Mouse (Mus musculus): ENCODE results near the gene B830017H08Rik.

Gene B830017H08Rik

DNA sequence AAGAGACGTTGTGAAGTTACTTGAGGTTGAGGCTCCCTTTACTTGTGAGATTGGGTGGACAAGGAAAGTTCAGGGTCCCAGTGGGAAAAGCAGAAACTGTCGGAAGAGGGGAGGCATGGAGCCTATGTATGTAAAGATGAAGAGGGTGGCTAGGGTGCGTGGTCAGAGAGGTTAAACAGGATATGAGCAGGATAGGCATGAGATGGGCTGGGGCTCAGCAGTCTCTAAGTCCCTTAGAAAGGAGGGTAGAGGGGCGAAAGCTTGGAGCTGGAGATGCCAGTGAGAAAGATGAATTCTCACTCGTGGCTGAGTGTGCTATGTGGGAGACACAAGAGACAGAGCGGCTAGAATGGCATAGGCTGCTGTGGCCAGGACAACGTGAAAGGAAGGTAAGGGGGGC, at the start of gene B830017H08Rik:
Gene B830017H08Rik, plus strand, starts transcription at position 301 of the 400 bp plus-strand sequence.
- DNase-seq (ENCODE audit: low read depth), result no peak

DNA sequence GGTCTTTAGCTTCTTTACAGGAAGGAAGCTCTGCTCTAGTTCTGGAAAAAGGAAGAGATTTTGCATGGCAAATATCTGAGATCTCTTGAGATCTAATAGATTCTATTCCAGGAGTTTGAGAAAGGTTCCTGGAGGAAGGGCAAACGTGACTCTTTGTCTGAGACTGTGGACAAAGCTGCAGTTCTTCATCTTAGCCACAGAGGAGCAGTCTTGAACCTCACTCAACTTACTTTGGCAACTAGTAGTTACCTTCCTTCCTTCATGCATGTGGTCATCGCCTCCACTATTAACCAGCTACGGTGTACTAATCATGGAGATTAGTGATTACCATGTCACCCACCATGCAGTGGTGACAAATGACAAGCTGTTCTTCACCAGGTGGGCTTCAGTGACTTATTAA, 47.6 kb upstream of the B830017H08Rik start:
- DNase-seq (ENCODE audit: low read depth), result no peak

DNA sequence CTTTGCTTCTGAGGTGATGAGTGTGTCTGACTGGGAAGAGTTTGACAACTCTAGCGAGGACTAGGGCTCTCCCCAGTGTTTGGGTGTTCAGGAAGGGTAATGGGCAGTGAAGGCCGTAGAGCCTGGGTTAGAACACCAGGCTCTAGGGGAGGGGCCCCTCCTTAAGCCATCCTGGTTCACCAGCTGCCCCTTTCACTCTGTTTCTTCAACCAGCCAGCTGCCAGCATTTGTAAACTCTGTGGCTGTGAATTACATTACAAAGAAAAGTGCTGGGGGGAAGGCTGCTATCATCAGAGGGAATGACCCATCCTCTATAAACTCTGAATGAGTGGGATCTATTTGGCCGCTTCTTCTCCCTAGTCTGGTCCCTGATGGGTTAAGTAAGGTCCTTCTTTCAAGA, 40.2 kb upstream of the B830017H08Rik start:
- no peak for DNase-seq (ENCODE audit: low read depth)

DNA sequence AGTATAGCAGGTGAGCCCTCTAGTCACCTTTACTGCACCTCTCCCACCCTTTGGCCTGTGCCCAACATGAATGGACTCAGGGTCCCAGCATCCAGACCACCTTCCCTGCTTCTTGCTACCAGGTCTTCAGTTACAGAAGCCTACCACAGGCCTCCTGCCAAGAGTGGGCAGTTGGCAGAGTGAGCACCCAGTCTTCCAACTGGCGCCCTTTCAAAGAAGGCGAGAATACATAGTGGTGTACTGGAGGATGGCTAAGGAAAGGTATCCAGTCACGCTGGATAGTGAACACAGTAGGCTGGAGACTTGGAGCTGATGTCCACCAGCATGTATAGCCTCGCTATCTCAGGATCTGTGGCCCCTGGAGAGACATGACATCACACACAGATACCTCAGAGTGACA, 38.9 kb upstream of the B830017H08Rik start:
- no peak for DNase-seq (ENCODE audit: low read depth)

DNA sequence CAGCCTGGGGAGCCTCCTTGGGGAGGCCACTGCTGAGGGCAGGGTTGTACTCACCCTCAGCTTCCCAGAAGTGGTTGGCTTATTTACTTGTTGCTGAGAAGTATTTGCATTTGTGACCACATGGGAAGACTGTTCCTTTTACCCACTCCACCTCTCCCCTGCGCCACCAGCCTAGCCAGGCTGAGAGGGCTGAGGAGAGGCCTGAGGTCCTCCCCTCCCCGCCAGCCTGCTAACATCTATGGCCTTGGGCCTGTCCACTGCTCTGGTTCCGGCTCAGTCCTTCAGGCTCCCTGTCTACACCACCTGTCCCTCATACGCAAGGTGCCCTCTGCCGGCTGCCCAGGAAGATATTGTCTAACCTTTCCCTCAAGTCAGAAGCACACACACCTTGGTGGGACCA, 37.3 kb upstream of the B830017H08Rik start:
- no peak for DNase-seq (ENCODE audit: low read depth)

DNA sequence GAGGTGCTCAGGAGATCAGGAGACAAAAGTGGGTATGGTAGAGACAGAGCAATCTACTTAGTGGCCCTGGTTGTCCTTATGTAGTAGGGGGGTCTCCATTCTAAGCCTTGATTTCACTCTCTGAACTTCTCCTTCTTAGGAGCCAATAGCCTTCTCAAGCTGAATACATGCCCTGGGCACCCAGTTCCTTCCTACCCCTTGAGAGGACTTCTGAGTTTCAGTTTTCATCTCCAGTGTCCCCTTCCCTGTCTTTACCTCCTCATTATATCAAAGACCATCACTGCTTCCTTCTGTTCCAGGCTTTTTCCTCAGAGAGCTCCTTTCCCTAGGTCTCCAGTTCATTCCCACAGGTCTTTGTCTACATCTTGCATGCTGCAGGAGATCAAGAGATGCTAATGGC, 36.4 kb upstream of the B830017H08Rik start:
- DNase-seq (ENCODE audit: low read depth), result no peak

DNA sequence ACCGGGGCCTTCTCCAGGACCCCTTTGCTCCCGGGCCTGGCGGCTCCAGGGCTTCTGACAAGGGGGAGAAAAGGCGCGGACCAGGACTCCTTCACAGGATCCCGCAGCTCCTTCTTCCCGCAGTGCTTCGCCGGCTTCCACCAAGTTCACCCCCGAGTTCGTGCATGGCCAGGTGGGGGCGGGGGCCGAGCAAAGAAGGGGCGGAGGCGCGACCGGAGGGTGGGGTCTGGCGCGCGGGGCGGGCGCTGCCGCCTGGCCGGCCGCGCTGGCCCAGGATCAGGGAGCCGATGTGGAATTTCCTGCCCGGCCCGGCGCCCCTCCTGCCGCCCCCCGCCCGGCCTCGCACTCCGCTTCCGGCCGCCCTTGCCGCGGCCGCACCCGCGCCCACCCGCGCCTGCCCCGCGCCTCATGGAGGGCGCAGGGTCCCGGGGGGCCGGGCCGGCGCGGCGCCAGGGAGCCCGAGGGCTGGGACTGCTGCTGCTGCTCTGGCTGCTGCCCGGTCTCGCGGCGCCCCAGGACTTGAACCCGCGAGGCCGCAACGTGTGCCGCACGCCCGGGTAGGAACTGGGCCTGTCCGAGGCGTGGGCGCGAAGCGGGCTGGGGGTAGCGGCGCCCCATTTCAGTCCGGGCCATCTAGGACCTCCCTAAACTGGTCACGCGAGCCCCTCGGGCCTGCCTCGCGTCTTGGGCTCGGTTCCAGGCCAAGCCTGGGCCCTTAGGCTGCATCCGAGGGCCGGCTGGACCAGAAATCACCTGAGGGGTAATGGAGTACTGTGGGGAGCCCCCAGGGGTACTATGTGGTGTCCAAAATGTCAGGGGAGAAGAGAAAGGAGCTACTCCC, 35.7 kb upstream of the B830017H08Rik start, which contains the start of gene Scarf2:
Gene Scarf2, plus strand, starts transcription at position 312 of the 841 bp plus-strand sequence.
- DNase-seq (ENCODE audit: low read depth), result no peak

DNA sequence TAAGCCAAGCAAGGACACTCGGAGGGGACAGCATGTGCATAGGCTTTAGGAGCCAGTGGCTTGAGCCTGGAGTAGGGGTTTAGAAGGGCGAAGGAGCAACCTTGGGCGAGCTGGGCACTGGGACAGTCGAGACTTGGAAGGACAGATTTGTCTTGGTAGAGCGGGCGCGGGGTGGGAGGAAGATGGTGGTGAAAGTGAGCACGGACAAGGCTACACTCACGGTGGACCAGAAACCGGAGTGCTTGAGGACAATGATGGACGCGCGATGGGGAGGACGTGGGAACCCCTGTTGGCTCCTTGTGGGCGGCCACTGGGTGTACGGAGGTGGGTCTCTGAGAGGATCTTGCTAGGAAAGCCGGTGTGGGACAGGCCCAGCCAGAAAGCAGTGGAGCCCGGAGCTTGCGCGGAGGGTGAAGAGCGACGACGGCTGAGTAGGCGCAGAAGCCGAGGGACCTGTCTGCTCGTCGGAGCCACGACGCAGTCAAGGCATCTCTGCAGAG, 35.1 kb upstream of the B830017H08Rik start:
- no peak for DNase-seq (ENCODE audit: low read depth)

DNA sequence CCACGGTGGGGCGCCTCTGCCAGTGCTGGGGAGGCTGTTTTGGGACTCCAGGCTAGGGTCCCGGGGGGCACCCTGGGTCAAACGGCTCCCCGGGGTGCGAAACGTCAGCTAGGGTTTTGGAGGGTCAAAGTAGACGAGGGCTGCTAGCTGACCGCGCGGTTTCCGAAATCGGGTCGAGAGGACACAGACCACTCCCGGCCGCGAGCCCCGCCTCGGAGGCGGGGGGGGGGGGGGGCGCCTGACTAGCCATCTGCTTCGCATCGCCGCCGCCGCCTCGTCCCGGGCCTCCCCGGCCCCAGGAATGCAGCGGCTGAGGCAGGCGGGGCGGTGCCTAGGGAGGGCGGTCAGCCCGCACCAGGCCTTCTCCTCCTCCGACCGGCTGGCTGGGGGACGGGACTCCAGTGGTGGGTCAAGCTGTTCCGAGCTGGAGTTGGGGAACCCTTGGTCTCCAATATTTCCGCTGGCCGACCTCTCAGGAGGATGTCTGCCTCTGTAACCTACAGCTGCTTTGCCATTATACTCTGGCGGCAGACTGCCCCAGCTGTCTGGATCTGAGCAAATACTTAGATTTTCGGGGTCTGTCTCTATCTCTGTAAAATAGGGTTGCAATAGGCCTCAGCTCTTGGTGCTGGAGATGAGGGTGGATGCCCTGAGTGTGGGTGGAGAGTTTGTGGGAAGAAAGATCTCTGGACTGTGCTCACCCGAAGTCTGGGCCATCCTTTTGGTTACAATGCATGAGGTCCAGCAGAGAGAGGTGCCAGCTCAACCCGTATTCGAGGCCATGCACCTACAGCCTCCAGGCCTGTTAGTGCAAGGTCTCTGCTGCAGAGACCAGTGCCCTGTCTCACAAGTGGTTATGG, 34.4 kb upstream of the B830017H08Rik start:
- DNase-seq (ENCODE audit: low read depth), result no peak

DNA sequence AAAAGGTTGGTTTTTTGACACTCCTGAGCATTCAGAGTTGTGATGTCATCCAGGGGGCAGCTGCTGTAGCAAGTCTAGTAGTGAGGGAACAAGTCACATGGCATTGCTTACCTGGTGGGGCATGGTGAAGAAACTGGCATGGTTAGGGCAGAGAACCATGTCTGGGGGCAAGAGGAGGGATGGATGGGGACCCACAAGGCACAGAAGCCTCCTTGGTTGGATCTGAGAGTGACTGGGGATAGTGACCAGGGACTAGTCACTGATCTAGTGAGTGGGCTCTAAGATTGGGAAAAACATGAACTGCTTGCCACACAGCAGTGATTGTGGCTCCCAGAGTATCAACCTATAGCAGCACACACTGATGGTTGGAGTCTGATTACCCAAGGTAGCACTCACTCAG, 33.3 kb upstream of the B830017H08Rik start:
- DNase-seq (ENCODE audit: low read depth), result no peak

DNA sequence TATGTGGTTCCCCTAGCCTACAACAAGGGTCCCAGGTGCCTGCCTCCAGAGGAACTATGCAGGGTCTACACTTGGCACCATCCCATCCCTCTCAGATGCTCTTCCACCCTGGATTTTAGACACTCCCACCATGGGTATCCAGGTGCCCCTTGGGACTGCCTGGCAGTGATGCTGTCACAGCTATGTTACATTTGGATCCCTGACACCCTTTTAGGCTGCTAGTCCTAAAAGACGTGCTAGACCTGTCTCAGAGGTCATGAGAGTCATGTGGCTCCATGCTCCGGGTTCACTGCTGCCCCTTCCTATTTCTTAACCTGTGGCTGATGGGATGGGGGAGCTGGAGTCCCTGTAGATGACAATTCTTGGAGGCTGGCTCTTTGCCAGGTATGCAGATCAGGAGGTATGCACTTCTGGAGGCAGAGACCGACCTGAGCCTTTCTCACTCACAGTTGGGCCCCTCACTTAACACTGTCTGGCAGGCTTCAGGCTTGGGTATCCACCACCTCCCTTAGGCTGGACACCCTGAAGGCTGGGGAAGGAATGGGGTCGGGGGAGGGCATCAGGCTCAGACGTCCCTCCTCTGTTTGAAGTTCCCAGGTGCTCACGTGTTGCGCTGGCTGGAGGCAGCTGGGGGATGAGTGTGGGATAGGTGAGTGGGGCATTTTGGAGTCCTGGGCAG, 31.0 kb upstream of the B830017H08Rik start:
- no peak for DNase-seq (ENCODE audit: low read depth)

DNA sequence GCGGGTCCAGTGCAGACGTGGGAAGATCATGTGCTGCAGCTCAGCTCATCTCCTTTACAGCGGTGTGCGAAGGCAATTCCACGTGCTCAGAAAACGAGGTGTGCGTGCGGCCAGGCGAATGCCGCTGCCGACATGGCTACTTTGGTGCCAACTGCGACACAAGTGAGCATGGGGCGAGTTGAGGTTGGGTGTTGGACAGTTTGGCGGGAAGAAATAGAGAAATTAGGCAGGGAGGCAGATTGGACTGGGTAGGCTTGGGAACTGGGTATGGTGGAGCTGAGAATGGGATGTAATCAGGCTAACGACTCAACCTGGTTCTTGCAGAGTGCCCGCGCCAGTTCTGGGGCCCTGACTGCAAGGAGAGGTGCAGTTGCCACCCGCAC, 30.5 kb upstream of the B830017H08Rik start:
- DNase-seq (ENCODE audit: low read depth), result no peak

DNA sequence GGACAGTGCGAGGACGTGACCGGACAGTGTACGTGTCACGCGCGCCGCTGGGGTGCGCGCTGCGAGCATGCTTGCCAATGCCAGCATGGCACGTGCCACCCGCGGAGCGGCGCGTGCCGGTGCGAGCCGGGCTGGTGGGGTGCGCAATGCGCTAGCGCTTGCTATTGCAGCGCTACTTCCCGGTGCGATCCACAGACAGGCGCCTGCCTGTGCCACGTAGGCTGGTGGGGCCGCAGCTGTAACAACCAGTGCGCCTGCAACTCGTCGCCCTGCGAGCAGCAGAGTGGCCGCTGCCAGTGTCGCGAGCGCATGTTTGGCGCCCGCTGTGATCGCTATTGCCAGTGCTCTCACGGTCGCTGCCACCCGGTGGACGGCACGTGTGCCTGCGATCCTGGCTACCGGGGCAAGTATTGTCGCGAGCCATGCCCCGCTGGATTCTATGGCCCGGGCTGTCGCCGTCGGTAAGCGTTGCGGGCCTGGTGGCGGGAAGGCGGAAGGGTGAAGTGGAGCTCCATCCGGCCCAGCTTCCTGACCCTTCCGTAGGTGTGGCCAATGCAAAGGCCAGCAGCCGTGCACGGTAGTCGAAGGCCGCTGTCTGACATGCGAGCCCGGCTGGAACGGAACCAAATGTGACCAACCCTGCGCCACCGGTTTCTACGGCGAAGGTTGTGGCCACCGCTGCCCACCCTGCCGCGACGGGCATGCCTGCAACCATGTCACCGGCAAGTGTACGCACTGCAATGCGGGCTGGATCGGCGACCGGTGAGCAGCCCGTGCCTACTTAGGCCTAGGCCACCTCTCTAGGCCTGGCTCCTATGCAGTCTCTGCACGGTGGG, 29.9 kb upstream of the B830017H08Rik start:
- DNase-seq (ENCODE audit: low read depth), result peak; percentile 46

DNA sequence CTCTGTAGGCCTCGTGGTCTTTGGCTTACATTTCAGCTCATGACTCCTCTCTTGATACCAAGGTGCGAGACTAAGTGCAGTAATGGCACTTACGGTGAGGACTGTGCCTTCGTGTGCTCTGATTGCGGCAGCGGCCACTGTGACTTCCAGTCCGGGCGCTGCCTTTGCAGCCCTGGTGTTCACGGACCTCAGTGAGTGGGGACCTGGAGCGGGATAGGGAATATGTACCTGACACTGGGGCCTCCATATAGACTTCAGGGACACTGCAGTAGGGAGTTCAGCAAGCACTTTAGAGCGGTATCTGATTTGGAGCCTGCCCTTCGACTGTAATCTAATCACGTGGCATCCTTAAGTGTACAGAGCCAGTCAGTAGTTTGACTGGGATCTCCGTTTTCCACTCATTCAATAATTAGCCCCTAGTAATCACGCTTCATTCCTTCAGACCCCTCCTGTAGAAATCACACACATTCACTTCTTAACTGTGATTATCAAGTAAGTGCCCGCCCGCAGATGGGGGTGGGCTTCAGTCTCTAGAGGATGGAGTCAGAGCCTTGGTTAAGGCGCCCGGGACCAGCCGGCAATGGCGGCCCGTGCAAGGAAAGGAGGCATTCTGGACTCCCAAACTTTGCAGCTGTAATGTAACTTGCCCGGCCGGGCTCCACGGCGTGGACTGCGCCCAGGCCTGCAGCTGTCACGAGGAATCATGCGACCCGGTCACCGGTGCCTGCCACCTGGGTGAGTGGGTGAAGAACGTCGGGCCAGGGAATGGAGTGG, 29.1 kb upstream of the B830017H08Rik start:
- peak; percentile 30 for DNase-seq (ENCODE audit: low read depth)

DNA sequence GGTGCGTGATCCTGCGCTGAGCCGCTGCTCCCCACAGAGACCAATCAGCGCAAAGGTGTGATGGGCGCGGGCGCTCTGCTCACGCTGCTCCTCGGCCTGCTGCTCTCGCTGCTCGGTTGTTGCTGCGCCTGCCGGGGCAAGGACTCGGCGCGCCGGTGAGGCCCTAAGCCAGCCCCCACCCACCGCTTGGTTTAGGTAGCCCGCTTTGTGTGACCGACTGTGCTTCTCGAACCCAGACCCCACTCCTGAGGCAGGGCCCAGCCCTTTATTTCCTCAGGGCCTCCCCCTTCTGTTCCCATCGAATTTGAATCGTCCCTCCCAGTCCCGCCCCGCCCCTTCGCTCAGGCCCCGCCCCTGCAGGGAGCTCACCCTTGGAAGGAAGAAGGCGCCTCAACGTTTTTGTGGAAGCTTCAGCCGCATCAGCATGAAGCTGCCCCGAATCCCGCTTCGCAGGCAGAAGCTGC, 28.4 kb upstream of the B830017H08Rik start:
- DNase-seq (ENCODE audit: low read depth), result peak; percentile 65

DNA sequence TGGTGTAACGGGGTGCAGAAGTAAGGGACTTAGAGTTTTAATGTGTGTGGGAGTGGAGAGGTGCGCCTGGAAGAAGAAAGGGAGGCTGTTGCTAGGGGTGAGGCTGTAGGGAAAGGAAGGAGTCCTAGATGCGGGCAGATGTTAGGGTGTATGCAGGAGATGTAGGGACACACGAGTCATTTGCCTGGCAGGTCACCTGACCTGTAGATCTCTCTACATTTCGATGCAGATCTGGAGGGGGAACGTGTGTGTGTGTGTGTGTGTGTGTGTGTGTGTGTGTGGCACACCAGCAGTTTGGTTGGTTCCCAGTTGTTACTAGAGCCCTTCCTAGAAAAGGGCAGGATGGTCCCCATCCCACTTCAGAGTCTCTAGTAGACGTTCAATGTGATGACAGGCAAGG, 27.9 kb upstream of the B830017H08Rik start:
- no peak for DNase-seq (ENCODE audit: low read depth)

DNA sequence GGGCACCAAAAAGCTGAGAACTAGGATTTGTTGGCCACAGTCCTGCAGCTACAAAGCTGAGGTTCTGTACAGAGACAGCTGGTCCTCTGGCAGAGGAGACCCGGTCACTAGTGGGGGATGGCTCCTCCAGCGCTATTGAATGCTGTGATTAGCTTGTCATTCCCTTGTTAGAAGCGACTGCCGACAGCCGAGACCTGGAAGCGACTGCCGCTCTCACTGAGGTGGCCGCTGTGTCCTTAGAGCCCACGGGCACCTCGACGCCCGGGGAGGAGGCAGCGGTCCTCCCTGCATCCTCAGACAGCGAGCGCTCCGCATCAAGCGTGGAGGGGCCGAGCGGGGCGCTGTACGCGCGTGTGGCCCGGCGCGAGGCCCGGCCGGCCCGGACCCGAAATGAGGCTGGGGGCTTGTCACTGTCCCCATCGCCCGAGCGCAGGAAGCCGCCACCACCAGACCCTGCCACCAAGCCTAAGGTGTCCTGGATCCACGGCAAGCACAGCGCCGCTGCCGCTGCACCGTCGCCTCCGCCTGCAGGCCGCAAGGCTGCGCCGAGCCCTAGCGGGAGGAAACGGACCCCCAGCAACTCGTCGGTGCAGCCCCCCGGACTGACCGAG, 26.2 kb upstream of the B830017H08Rik start:
- DNase-seq (ENCODE audit: low read depth), result no peak

DNA sequence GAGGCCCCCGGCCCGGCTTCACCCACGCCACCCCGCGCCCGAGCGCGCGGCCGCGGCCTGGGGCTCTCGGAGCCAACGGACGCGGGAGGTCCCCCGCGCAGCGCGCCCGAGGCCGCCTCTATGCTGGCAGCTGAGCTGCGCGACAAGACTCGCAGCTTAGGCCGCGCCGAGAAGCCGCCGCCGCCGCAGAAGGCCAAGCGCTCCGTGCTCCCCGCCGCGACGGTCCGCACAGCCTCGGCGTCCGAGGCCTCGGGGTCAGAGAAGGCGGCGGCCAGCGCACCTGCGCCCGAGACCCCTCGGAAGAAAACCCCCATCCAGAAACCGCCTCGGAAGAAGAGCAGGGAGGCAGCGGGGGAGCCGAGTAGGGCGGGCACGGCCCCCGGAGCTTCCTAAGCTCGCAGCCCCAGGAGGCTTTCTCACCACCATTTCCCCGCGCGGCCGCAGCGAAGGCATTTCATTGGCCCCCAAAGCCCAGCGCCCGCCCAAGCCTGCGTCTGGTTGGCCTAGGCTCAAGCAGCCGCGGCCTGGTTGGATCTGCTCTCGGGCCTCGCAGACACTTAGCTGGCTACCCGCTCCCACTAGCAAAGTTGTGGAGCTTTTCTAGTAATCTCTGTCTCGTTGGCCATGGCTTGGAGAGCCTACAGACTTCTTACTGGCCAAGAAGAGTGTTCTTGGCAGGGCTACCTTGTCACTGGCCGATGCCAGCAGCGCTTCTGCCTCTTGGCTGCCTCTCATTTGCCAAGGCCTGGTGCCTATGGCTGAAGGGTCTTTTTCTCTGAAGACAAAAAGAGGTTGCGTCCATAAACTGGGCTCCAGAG, 25.5 kb upstream of the B830017H08Rik start:
- peak; percentile 94 for DNase-seq (ENCODE audit: low read depth)

DNA sequence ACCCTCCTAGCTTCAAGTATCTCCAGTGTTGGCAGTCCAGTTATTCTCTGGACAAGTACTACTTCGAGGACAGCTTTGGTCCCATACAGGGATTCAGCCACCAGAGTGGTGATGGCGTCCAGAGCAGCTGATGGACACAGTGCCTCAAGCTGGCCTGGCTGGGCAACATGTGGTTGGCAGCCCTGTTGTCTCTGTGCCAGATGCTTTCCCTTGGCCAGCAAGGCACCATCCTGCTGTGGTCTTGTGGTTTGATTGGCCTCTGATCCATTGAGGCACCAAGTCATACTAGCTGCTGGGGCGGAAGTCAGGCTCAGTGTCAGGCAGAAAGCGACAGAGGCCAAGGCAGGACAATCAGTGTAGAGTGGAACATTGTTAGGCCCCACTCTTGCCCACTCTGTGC, 23.8 kb upstream of the B830017H08Rik start:
- DNase-seq (ENCODE audit: low read depth), result no peak

All from naive thymus-derived CD4-positive, alpha-beta T cell, adult 2 months (primary cell).